Mouse (Mus musculus): ENCODE measurements around the gene Hoxb3.

GRCm38 (mm10) chr11:96365441-96366091 lies 42.4 kb downstream of the Hoxb3 start, which contains the start of gene Hoxb1:
- TF ChIP-seq CTCF (IDR thresholded peaks at IDR 0.05; ENCODE audit: low read depth) (no peak), EP300 (IDR thresholded peaks at IDR 0.05; ENCODE audit: low read depth) (no peak)
